Mouse (Mus musculus): ENCODE results near the gene Rin3. TPM values are rescaled to one million over a fixed set of nuclear protein-coding genes. Genes with fewer than 3 reads are reported as not detected.

The Rin3 gene
- polyA plus RNA-seq, 1 experiment from 2014 or later, result 30.3 TPM

DNA sequence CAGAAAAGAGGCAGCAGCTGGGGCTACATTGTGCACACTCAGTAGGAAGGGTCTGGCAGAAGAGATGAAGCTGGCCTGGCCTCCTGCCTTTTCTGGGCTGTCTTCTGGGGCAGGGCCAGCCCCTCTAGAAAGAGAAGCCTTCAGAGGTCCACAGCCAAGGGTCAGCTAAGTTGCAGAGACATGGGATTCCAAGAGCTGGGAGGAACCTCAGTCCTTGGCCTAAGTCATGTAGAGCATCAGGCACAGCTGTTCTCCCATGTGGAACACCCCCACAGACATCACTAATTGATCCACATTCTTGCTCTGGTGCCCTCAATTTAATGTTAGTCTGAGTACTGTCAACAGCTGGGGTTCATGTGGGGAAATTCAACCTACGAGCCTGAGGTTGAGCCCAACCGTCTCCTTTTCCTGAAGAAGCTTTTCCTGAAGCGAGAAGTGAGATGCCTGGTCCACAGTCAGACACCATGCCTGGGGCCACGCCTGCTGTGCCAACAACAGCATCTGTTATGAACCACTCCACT is 20.0 kb downstream of the Rin3 start:
- H3K36me3 ChIP-seq (ENCODE audit: inconsistent target), result no peaks in the 10 kb centered on the region
- H3K27ac ChIP-seq, result peak overlapping the region; percentile 22
- WGBS (ENCODE audit: missing documents), result 91% methylated on average over 4 of the region's 4 CpGs

DNA sequence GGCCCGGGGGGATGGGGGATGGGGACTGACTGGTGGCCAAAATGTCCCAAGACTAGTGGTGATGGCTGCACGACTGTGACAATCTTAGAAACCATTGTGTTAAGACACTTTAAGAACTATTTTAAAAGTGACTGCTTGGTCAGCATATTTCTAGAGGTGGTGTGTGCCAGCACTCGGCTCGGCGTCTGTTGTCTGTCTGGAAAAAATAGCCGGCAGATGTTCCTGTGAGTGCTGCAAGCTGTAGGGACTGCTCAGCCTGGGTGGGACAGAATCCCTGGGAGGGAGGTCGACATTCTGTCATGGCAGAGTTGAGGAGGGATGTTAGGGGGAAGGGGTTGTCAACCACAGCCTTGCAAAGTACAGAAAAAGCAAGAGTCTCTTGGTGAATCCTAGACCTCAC is 21.0 kb downstream of the Rin3 start:
- 76% methylated on average over 7 of the region's 7 CpGs for WGBS (ENCODE audit: missing documents)
- H3K27ac ChIP-seq, result no peak overlapping the region
- H3K36me3 ChIP-seq (ENCODE audit: inconsistent target), result no peaks in the 10 kb centered on the region
- no peak overlapping the region for H3K4me3 ChIP-seq (ENCODE audit: inconsistent target)
- peaks cover 78% of the 10 kb centered on the region; the same call in 1 of the 2 replicates for H3K79me2 ChIP-seq (ENCODE audit: inconsistent target)

More for the DNA sequence above, 20.0 kb downstream of the Rin3 start:
- Histone ChIP-seq H3K4me3 (ENCODE audit: inconsistent target) (no peak overlapping the region), H3K79me2 (ENCODE audit: inconsistent target) (peaks cover 73% of the 10 kb centered on the region; the same call in 1 of the 2 replicates)

DNA sequence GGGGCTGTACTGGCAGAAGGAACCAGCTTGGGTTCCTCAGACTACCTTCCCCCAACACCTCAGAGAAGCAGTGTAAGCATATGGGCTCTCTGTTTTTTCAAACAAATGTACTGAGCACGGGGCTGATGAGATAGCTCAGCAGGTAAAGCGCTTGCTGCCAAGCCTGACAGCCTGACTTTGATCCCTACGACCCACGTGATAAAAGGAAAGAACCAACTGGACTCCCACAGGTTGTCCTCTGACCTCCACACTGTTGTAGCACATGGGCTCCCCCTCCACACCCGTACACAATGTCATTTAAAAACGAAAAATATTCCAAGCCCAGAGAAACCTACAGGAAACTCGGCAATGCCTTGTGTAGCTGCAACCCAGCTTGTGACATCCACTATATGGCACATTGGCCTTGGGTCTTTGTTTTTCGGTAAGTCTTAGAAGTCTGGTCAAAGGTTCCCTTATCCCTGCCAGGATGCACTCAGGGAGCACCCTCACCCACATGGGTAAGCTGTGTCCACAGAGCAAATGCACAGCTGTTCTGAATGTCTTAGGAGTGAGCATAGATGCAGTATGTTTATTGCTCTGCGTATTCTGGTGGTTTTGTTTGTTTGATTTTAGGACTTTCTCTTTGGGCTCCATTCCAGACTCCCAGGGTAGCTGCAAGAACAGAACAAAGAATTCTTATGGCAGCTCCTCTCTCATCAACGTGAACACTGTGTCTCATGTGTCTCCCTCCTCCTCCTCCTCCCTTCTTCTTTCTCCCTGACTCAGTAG is 22.4 kb downstream of the Rin3 start:
- WGBS (ENCODE audit: missing documents), result 89% methylated on average over 10 of the region's 10 CpGs
- no peak overlapping the region for H3K27ac ChIP-seq
- H3K4me3 ChIP-seq (ENCODE audit: inconsistent target), result no peak overlapping the region
- H3K79me2 ChIP-seq (ENCODE audit: inconsistent target), result peaks cover 75% of the 10 kb centered on the region; the same call in 1 of the 2 replicates
- H3K36me3 ChIP-seq (ENCODE audit: inconsistent target), result no peaks in the 10 kb centered on the region

DNA sequence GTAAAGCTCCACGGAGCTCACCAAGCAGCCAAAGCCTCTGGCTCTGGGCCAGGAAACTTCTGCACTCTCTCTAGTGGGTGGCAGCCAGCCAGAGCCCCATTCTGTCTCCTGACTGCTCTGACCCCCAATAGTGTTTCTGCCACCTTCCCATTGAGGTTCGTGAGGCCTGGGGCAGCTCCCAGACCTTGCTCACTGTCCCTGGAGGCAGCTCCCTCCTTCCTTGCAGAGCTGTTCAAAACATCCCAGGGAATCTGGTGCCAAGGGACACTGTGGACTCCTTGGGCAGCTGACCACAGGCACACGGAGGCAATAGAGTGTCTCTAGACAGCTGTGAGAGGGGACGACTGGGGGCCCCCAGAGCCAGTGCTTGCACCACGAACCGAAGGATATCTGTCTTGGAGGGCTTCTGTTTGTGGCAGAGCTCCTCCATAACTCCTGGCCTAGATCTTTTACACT is 25.2 kb downstream of the Rin3 start:
- H3K4me3 ChIP-seq (ENCODE audit: inconsistent target), result no peak overlapping the region
- peaks cover 76% of the 10 kb centered on the region; the same call in 1 of the 2 replicates for H3K79me2 ChIP-seq (ENCODE audit: inconsistent target)
- no peak overlapping the region for H3K27ac ChIP-seq
- WGBS (ENCODE audit: missing documents), result 49% methylated on average over 6 of the region's 6 CpGs
- no peaks in the 10 kb centered on the region; the same call in 1 of the 2 replicates for H3K36me3 ChIP-seq (ENCODE audit: inconsistent target)

DNA sequence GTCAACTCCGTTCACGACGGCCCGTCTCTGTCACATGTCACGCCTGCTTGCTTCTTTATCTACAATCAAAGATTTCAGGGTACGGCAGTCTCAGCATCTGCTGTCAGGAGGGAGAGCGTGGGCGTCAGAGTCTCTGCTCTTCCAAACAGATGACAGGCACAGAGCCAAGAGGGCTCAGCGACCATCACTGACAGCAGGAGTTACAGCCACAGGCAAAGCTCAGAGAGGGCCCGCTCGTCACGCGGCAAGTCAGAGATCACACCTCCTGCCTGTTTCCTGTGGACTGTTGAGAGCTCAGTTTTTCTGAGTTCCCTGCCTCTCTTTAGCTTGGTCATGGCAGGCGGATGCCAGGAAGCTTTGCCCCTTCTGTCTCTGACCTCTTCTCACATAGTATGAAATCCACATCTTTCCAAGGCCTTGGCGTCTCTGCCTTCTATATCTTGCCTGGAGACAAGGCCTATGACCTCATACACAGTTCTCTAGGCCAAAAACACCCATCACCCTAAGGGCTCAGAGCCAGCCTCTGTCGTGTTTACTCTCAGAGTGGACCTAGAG is 25.7 kb downstream of the Rin3 start:
- WGBS (ENCODE audit: missing documents), result 65% methylated on average over 15 of the region's 16 CpGs
- Histone ChIP-seq H3K79me2 (ENCODE audit: inconsistent target) (peaks cover 72% of the 10 kb centered on the region; the same call in 1 of the 2 replicates), H3K27ac (no peak overlapping the region), H3K36me3 (ENCODE audit: inconsistent target) (no peaks in the 10 kb centered on the region; the same call in 1 of the 2 replicates), H3K4me3 (ENCODE audit: inconsistent target) (no peak overlapping the region)

- no peak overlapping the region for H3K4me3 ChIP-seq (ENCODE audit: inconsistent target)
- H3K27ac ChIP-seq, result no peak overlapping the region
- H3K36me3 ChIP-seq (ENCODE audit: inconsistent target), result peaks cover 2% of the 10 kb centered on the region; the same call in 1 of the 2 replicates
- H3K79me2 ChIP-seq (ENCODE audit: inconsistent target), result peaks cover 67% of the 10 kb centered on the region; the same call in 1 of the 2 replicates
- 96% methylated on average over 11 of the region's 11 CpGs for whole genome bisulfite sequencing (ENCODE audit: missing documents)
Measured at GRCm38 (mm10) chr12:102309099-102309799, 26.4 kb downstream of the Rin3 start.

GRCm38 (mm10) chr12:102309800-102310195 is 26.9 kb downstream of the Rin3 start:
- 96% methylated on average over 8 of the region's 8 CpGs for WGBS (ENCODE audit: missing documents)
- Histone ChIP-seq H3K36me3 (ENCODE audit: inconsistent target) (peaks cover 8% of the 10 kb centered on the region; the same call in 1 of the 2 replicates), H3K79me2 (ENCODE audit: inconsistent target) (peaks cover 61% of the 10 kb centered on the region; the same call in 1 of the 2 replicates), H3K4me3 (ENCODE audit: inconsistent target) (no peak overlapping the region), H3K27ac (no peak overlapping the region)

DNA sequence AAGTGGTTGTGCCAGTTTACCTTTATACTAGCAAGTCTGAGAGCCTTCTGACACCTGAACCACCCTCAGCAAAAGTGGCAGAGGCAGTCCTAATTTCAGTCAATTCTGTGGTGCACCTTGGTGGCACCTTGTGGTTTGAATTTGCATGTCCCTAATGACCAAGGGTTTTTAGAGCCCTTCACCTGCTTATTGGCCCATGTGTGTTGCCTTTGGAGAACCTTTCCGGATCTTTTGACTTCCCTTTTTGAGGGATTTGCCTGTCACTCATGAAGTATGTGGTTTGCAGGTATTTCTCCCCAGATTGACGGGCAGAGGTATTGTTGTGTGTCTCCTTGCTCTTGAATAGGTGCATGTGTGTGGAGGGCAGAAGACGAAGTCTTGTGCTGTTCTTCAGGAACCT is 27.4 kb downstream of the Rin3 start:
- H3K27ac ChIP-seq, result no peak overlapping the region

DNA sequence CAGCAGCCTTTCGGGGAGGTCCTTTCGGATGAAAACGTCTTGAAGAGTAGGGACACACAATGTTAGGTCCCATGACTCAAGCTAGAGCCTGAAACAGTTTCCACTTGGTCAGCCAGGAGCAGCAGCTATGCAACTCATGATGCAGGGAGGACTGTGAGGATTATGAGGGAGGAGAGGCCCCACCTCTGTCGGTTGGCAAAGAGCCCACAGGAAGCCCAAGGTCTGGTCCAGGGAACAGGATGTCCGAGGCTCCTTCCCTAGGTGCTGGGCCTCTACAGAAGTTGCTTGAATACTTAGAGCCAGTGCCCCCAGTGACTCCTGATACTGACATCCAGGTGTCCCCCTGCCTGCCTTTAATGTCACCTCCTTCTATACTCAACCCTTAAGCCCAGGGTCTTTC is 28.6 kb downstream of the Rin3 start:
- H3K79me2 ChIP-seq (ENCODE audit: inconsistent target), result peaks cover 47% of the 10 kb centered on the region; the same call in 1 of the 2 replicates

More for the DNA sequence above, 27.4 kb downstream of the Rin3 start:
- Histone ChIP-seq H3K79me2 (ENCODE audit: inconsistent target) (peaks cover 57% of the 10 kb centered on the region; the same call in 1 of the 2 replicates), H3K36me3 (ENCODE audit: inconsistent target) (peaks cover 11% of the 10 kb centered on the region; the same call in 1 of the 2 replicates), H3K4me3 (ENCODE audit: inconsistent target) (no peak overlapping the region)
- 75% methylated on average over 3 of the region's 3 CpGs for WGBS (ENCODE audit: missing documents)

GRCm38 (mm10) chr12:102319150-102319549 is 36.3 kb downstream of the Rin3 start:
- WGBS (ENCODE audit: missing documents), result 10% methylated on average over 2 of the region's 2 CpGs
- no peak overlapping the region for H3K4me3 ChIP-seq (ENCODE audit: inconsistent target)
- no peaks in the 10 kb centered on the region for H3K79me2 ChIP-seq (ENCODE audit: inconsistent target)
- peak overlapping the region; percentile 15; the same call in 1 of the 2 replicates for H3K27ac ChIP-seq
- H3K36me3 ChIP-seq (ENCODE audit: inconsistent target), result peaks cover 13% of the 10 kb centered on the region; the same call in 1 of the 2 replicates

More for the DNA sequence above, 28.6 kb downstream of the Rin3 start:
- H3K36me3 ChIP-seq (ENCODE audit: inconsistent target), result peaks cover 14% of the 10 kb centered on the region; the same call in 1 of the 2 replicates
- 80% methylated on average over 5 of the region's 5 CpGs for WGBS (ENCODE audit: missing documents)
- no peak overlapping the region for H3K4me3 ChIP-seq (ENCODE audit: inconsistent target)
- H3K27ac ChIP-seq, result no peak overlapping the region

DNA sequence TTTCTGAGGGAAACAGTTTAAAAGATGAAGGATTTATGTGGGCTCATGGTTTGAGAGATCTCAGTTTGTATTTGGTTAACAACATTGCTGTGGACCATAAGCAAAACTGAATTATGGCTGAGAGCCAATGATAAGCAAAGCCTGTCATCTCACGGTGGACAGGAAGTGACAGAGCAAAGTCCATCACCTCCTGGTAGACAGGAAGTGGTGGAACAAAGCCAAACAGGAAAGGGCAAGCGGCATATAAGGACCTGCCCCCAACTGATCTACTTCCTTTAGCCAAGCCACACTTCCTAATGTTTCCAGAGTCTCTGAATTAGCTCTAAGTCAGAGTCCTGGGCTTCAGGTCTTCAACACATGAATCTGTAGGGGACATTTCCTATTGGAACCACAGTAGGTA is 37.1 kb downstream of the Rin3 start:
- H3K79me2 ChIP-seq (ENCODE audit: inconsistent target), result no peaks in the 10 kb centered on the region
- peak overlapping the region; percentile 15 for H3K27ac ChIP-seq
- H3K36me3 ChIP-seq (ENCODE audit: inconsistent target), result peaks cover 6% of the 10 kb centered on the region; the same call in 1 of the 2 replicates
- no peak overlapping the region for H3K4me3 ChIP-seq (ENCODE audit: inconsistent target)
- WGBS (ENCODE audit: missing documents), result 14% methylated on average over 2 of the region's 2 CpGs

- Histone ChIP-seq H3K79me2 (ENCODE audit: inconsistent target) (no peaks in the 10 kb centered on the region), H3K4me3 (ENCODE audit: inconsistent target) (no peak overlapping the region), H3K36me3 (ENCODE audit: inconsistent target) (peaks cover 2% of the 10 kb centered on the region; the same call in 1 of the 2 replicates), H3K27ac (peak overlapping the region; percentile 15)
- 67% methylated on average over 2 of the region's 2 CpGs for WGBS (ENCODE audit: missing documents)
Measured at GRCm38 (mm10) chr12:102320322-102320721, 37.5 kb downstream of the Rin3 start.

GRCm38 (mm10) chr12:102321064-102321728 is 38.3 kb downstream of the Rin3 start:
- 39% methylated on average over 4 of the region's 4 CpGs for WGBS (ENCODE audit: missing documents)
- H3K4me3 ChIP-seq (ENCODE audit: inconsistent target), result no peak overlapping the region
- H3K36me3 ChIP-seq (ENCODE audit: inconsistent target), result peaks cover 6% of the 10 kb centered on the region; the same call in 1 of the 2 replicates
- H3K27ac ChIP-seq, result 0 out of 2 replicates have a peak overlapping the region, but pooled peaks have one; percentile 15
- H3K79me2 ChIP-seq (ENCODE audit: inconsistent target), result no peaks in the 10 kb centered on the region

DNA sequence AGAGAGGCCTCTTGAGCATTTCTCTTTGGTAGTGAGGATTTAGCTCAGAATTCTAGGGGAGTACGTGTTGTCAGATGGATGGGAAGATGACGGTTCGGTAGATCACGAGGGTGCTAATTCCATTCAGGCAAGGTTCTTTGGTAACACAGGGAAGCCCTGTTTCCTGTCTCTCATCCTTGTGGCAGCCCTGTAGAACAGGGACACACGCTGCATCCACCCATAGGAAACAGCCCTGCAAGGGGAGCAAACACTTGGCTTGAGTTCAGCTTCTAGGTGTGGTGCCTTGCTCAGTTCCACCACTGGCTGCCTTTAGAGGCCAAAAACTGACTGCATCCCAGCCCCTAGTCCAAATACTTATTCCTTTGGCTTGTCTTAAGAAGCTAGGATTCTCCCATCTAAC is 39.0 kb downstream of the Rin3 start:
- 89% methylated on average over 5 of the region's 5 CpGs for WGBS (ENCODE audit: missing documents)
- Histone ChIP-seq H3K79me2 (ENCODE audit: inconsistent target) (no peaks in the 10 kb centered on the region), H3K4me3 (ENCODE audit: inconsistent target) (no peak overlapping the region), H3K36me3 (ENCODE audit: inconsistent target) (peaks cover 6% of the 10 kb centered on the region; the same call in 1 of the 2 replicates), H3K27ac (no peak overlapping the region)
